Mouse (Mus musculus) liver, embryonic 16.5 days (tissue): ENCODE data around the gene Aox4. TPM values are rescaled to one million over a fixed set of nuclear protein-coding genes. Genes with fewer than 3 reads are reported as not detected.

ENCODE experiments used
- ATAC-seq: fragments of 200-750 bp; cut with Nextera tagmentation; 2 replicates; pipeline ENCODE4 v1.8.0; 2017; ENCODE audit warnings: low read depth, mild to moderate bottlenecking, moderate number of reproducible peaks, moderate library complexity
- H3K27ac ChIP-seq: fragments of 300-500 bp; sonication (generic); 2 replicates; pipeline ENCODE4 v1.5.1; 2014; ENCODE audit warnings: mild to moderate bottlenecking, low read length
- H3K27me3 ChIP-seq: fragments of 300-500 bp; sonication (generic); 2 replicates; pipeline ENCODE4 v1.6.1; 2014; ENCODE audit warnings: low read depth, low read length, mixed read lengths; ENCODE audit not compliant: control insufficient read depth, insufficient read depth
- H3K36me3 ChIP-seq: fragments of 300-500 bp; sonication (generic); 2 replicates; pipeline ENCODE4 v1.6.1; 2014; ENCODE audit warnings: mild to moderate bottlenecking; ENCODE audit not compliant: control insufficient read depth, insufficient read depth
- H3K4me1 ChIP-seq: fragments of 300-500 bp; sonication (generic); 2 replicates; pipeline ENCODE4 v1.6.1; 2014; ENCODE audit warnings: low read depth, low read length, mixed read lengths; ENCODE audit not compliant: control insufficient read depth
- H3K4me2 ChIP-seq: fragments of 300-500 bp; sonication (generic); 2 replicates; pipeline ENCODE4 v1.6.1; 2014; ENCODE audit warnings: low read depth, low read length, mixed read lengths
- H3K4me3 ChIP-seq: fragments of 300-500 bp; sonication (generic); 2 replicates; pipeline ENCODE4 v1.5.1; 2014; ENCODE audit warnings: low read depth, mild to moderate bottlenecking, low read length
- H3K9ac ChIP-seq: fragments of 300-500 bp; sonication (generic); 2 replicates; pipeline ENCODE4 v1.6.1; 2014; ENCODE audit warnings: low read depth, low read length
- H3K9me3 ChIP-seq: fragments of 300-500 bp; sonication (generic); replicated peaks from 2 replicates; pipeline ENCODE4 v1.6.1; 2016; ENCODE audit warnings: low read length; ENCODE audit not compliant: control insufficient read depth
- WGBS: fragments of 180-500 bp; shearing (Covaris S2); extraction: QIAGEN DNeasy Blood & Tissue Kit; methylation state at CpG from one replicate; pipeline ENCODE4 v1.1.7; 2014; ENCODE audit not compliant: insufficient replicate concordance; 5-methylcytosine and 5-hydroxymethylcytosine counted together
- polyA plus RNA-seq: library from polyadenylated mRNA; unstranded; fragments of >200 nt; fragmentation: Nextera tagmentation; extraction: Ambion mirVana; gene quantifications from 2 replicates; pipeline ENCODE4 v1.2.1, GENCODE M21; 2015

The Aox4 gene
- polyA plus RNA-seq, 1 experiment from 2014 or later: 0.18 TPM

GRCm38 (mm10) chr1:58213838-58214237 is 3.6 kb downstream of the Aox4 start:
- Histone ChIP-seq H3K4me2 (no peak overlapping the region), H3K27ac (no peak overlapping the region), H3K27me3 (no peaks in the 10 kb centered on the region), H3K36me3 (no peaks in the 10 kb centered on the region), H3K9me3 (no peaks in the 10 kb centered on the region), H3K4me3 (no peak overlapping the region), H3K4me1 (no peaks in the 10 kb centered on the region), H3K9ac (no peak overlapping the region)
- no peak for ATAC-seq
- 66% methylated on average over 5 of the region's 5 CpGs for WGBS

GRCm38 (mm10) chr1:58215353-58215752 is 5.2 kb downstream of the Aox4 start:
- H3K9ac ChIP-seq: no peak overlapping the region
- no peak overlapping the region for H3K4me3 ChIP-seq
- WGBS: 59% methylated on average over 4 of the region's 4 CpGs
- H3K4me2 ChIP-seq: no peak overlapping the region
- H3K4me1 ChIP-seq: no peaks in the 10 kb centered on the region
- H3K36me3 ChIP-seq: no peaks in the 10 kb centered on the region
- H3K27me3 ChIP-seq: no peaks in the 10 kb centered on the region
- no peak for ATAC-seq
- no peaks in the 10 kb centered on the region for H3K9me3 ChIP-seq
- H3K27ac ChIP-seq: no peak overlapping the region

GRCm38 (mm10) chr1:58215956-58216532 is 5.8 kb downstream of the Aox4 start:
- Histone ChIP-seq H3K27ac (no peak overlapping the region), H3K4me2 (no peak overlapping the region), H3K36me3 (no peaks in the 10 kb centered on the region), H3K4me1 (no peaks in the 10 kb centered on the region), H3K4me3 (no peak overlapping the region), H3K9ac (no peak overlapping the region), H3K27me3 (no peaks in the 10 kb centered on the region), H3K9me3 (no peaks in the 10 kb centered on the region)
- WGBS: 68% methylated on average over 7 of the region's 7 CpGs
- ATAC-seq: no peak

GRCm38 (mm10) chr1:58221070-58221469 is 10.9 kb downstream of the Aox4 start:
- no peaks in the 10 kb centered on the region for H3K9me3 ChIP-seq
- no peak overlapping the region for H3K9ac ChIP-seq
- H3K4me3 ChIP-seq: no peak overlapping the region
- ATAC-seq: no peak
- no peaks in the 10 kb centered on the region for H3K36me3 ChIP-seq
- no peak overlapping the region for H3K27ac ChIP-seq
- 71% methylated on average over 6 of the region's 6 CpGs for WGBS
- no peaks in the 10 kb centered on the region for H3K4me1 ChIP-seq
- H3K4me2 ChIP-seq: no peak overlapping the region
- no peaks in the 10 kb centered on the region for H3K27me3 ChIP-seq

GRCm38 (mm10) chr1:58221879-58222278 is 11.7 kb downstream of the Aox4 start:
- Histone ChIP-seq H3K9me3 (no peaks in the 10 kb centered on the region), H3K27ac (no peak overlapping the region), H3K9ac (no peak overlapping the region), H3K4me2 (no peak overlapping the region), H3K4me3 (no peak overlapping the region), H3K27me3 (no peaks in the 10 kb centered on the region), H3K4me1 (no peaks in the 10 kb centered on the region), H3K36me3 (no peaks in the 10 kb centered on the region)
- ATAC-seq: no peak
- WGBS: 74% methylated on average over 5 of the region's 5 CpGs

GRCm38 (mm10) chr1:58228086-58228485 is 17.9 kb downstream of the Aox4 start:
- H3K9me3 ChIP-seq: no peaks in the 10 kb centered on the region
- 47% methylated on average over 6 of the region's 6 CpGs for WGBS
- H3K4me2 ChIP-seq: no peak overlapping the region
- no peaks in the 10 kb centered on the region for H3K27me3 ChIP-seq
- H3K36me3 ChIP-seq: no peaks in the 10 kb centered on the region
- H3K27ac ChIP-seq: no peak overlapping the region
- H3K4me1 ChIP-seq: no peaks in the 10 kb centered on the region
- ATAC-seq: no peak
- no peak overlapping the region for H3K9ac ChIP-seq
- H3K4me3 ChIP-seq: no peak overlapping the region

- ATAC-seq: no peak
- Histone ChIP-seq H3K4me3 (no peak overlapping the region), H3K36me3 (no peaks in the 10 kb centered on the region), H3K27ac (no peak overlapping the region), H3K4me2 (no peak overlapping the region), H3K9ac (no peak overlapping the region), H3K27me3 (no peaks in the 10 kb centered on the region), H3K9me3 (no peaks in the 10 kb centered on the region), H3K4me1 (no peaks in the 10 kb centered on the region)
Measured at GRCm38 (mm10) chr1:58228916-58229315, 18.7 kb downstream of the Aox4 start.

- H3K27ac ChIP-seq: no peak overlapping the region
- ATAC-seq: no peak
- 75% methylated on average over 4 of the region's 4 CpGs for WGBS
- H3K9ac ChIP-seq: no peak overlapping the region
- no peak overlapping the region for H3K4me3 ChIP-seq
- H3K27me3 ChIP-seq: no peaks in the 10 kb centered on the region
- H3K9me3 ChIP-seq: no peaks in the 10 kb centered on the region
- no peaks in the 10 kb centered on the region for H3K36me3 ChIP-seq
- no peaks in the 10 kb centered on the region for H3K4me1 ChIP-seq
- H3K4me2 ChIP-seq: no peak overlapping the region
Measured at GRCm38 (mm10) chr1:58229774-58230173, 19.6 kb downstream of the Aox4 start.

- no peaks in the 10 kb centered on the region for H3K27me3 ChIP-seq
- 0 out of 2 replicates have a peak, but pooled peaks have one; percentile 27 for ATAC-seq
- H3K4me2 ChIP-seq: no peak overlapping the region
- H3K9me3 ChIP-seq: no peaks in the 10 kb centered on the region
- no peaks in the 10 kb centered on the region for H3K4me1 ChIP-seq
- no peaks in the 10 kb centered on the region for H3K36me3 ChIP-seq
- WGBS: 54% methylated on average over 5 of the region's 5 CpGs
- no peak overlapping the region for H3K4me3 ChIP-seq
- H3K9ac ChIP-seq: no peak overlapping the region
- no peak overlapping the region for H3K27ac ChIP-seq
Measured at GRCm38 (mm10) chr1:58230542-58230941, 20.3 kb downstream of the Aox4 start.
